Mouse (Mus musculus) right cerebral cortex, postnatal 10 days (tissue): ENCODE measurements around the gene St3gal3.

Source experiments
- DNase-seq, 2 experiments: peaks; one replicate each; pipeline ENCODE4 v3.0.0; 2021; ENCODE audit warnings: low spot score in 2 of 2

The St3gal3 gene

DNA sequence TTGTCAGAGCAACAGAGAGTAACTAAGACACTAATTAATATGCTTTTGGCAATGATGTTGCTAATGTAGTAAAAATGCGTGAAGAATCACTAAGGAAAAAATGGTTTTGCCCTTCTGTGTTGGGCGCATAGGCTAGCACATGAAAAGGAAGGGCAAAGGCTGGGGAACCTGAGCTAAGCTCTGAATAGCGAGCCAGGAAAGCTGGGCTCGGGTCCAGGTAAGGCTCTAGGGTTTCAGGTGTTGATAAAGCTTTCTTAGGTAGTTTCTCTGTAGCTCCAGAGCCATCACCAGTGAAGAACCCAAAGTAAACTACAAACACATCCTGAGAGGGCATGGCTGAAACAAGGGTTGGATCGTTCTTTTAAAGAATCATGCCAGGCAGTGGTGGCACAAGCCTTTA is 6.8 kb upstream of the St3gal3 start:
- DNase-seq = no peak

DNA sequence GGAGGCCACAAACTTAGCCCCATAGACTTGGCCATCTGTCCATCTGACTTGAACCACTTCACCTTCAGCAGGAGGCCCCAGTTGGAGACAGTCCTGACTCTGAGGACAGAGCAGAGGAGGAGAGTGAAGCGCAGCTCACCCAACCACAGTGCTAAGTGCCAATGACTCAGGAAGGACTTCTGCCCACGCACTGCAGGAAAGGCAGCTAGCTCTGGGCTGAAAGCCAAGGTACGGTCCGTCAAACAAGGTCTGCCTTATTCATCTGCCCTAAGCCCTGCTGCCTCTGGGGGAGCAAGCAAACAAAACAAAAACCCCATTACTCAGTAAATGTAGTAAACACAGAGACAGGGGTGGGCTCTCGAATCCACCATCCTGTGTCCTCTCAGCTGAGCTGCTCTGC is 4.2 kb upstream of the St3gal3 start:
- peak; percentile 79 to 81 for DNase-seq

GRCm38 (mm10) chr4:118137857-118138256 is 3.1 kb upstream of the St3gal3 start:
- no peak for DNase-seq

- DNase-seq = no peak
Measured at GRCm38 (mm10) chr4:118137311-118137710, 2.6 kb upstream of the St3gal3 start.

DNA sequence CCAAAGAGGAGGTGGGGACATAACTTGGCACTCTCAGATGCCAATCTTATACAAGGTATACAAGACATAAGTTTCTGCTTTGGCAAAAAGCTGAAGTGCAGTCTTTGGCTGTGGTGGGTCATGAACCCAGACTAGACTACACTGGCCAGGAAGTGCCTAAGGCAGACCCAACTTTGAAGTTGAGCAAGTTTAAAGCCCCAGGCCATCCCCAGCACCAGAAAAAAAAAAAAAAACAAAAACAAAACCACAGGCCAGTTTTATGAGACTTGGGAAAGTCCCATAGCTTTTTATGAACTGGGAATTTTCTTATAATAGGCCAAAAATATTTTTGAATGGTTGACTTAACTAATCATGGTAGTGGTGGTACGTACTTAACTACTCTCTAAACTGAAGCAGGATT is 700 bp upstream of the St3gal3 start:
- DNase-seq = no peak

GRCm38 (mm10) chr4:118131329-118131728 is 3.4 kb downstream of the St3gal3 start:
- no peak for DNase-seq

GRCm38 (mm10) chr4:118123030-118123704 is 11.5 kb downstream of the St3gal3 start:
- no peak for DNase-seq

DNA sequence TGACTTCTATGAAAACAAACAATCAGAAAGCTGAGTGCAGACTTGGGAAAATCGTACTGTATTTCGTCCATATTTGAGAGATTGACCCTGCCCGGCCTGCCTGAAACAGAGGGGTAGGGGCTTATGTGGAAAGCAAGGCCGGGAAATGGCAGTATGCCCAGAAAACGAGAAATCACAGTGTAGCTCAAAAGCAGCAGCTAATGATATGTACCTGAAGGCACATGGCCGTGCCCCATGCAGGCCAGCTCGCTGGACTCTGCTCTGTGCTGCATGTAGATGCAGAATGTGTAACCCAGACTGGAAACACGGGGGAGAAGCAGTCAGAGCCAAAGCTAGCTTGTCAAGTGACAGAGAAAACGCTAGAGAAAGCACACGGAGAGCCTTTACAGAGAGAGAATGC is 12.6 kb downstream of the St3gal3 start:
- DNase-seq = no peak

GRCm38 (mm10) chr4:118117565-118117964 is 17.1 kb downstream of the St3gal3 start:
- no peak for DNase-seq

DNA sequence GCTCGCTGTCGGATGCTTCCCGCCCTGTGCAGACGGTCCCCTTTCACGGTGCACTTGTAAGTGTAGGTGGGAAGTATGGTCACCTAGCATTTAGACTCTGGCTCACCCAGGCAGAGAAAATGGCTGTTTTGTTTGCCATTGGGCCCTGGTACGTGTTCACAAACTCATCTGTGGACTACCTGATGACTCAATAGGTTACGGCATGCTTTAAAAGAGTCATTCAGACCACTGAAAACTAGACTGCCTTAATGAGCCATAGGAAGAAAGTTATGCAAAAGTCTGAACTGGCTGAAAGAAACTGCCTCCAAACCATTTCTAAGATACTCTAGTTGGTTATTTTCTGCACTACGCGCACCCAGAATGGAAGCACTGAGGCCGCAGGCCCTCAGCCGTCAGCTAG is 18.6 kb downstream of the St3gal3 start:
- no peak for DNase-seq

- DNase-seq = no peak
Measured at GRCm38 (mm10) chr4:118115132-118115531, 19.6 kb downstream of the St3gal3 start.

GRCm38 (mm10) chr4:118112601-118113000 is 22.1 kb downstream of the St3gal3 start:
- no peak for DNase-seq

DNA sequence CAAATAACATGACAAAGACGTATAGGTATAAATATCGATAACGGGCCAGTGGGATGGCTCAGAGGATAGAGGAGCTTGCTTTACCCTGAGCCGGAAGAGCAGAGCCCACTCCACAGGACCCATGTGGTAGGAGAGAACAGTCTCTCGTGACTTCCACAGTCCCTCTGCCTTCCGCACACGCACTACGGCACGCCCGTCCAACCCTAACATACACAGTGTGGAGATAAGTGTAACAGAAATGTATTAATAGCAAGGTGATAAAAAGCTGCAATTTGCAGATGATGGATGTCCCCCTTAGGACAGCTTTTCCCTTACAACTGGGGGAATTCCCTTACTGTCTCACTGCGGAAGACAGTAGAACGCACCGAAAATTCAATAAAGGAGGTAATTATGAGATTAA is 25.1 kb downstream of the St3gal3 start:
- no peak for DNase-seq

- DNase-seq = no peak
Measured at GRCm38 (mm10) chr4:118108779-118109178, 25.9 kb downstream of the St3gal3 start.

- no peak for DNase-seq
Measured at GRCm38 (mm10) chr4:118105256-118106053, 29.3 kb downstream of the St3gal3 start.

DNA sequence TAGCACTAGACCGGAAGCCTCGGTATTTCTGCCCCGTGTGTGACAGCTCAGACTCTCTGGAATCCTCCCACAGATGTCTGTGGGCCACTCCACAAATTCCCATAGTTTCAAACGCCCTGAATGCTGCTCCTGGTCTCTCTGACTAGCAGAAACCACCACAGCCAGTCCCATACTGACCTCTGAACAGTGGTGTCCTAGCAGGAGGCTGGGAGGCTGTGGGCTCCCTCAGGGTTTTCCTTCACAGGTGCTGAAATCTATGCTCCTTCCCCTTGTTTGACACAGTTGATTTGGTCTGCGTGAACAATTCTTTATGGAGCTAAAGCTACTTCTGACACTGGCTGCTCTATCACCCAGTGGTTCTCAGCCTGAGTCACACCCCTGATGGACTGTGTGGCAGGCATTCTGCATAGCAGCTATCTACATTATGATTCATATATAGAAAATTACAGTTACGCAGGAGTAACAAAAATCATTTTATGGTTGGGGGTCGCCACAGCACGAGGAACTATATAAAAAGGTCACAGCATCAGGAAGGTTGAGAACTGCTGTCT is 31.4 kb downstream of the St3gal3 start:
- no peak for DNase-seq

- DNase-seq = no peak
Measured at GRCm38 (mm10) chr4:118101497-118101896, 33.2 kb downstream of the St3gal3 start.

DNA sequence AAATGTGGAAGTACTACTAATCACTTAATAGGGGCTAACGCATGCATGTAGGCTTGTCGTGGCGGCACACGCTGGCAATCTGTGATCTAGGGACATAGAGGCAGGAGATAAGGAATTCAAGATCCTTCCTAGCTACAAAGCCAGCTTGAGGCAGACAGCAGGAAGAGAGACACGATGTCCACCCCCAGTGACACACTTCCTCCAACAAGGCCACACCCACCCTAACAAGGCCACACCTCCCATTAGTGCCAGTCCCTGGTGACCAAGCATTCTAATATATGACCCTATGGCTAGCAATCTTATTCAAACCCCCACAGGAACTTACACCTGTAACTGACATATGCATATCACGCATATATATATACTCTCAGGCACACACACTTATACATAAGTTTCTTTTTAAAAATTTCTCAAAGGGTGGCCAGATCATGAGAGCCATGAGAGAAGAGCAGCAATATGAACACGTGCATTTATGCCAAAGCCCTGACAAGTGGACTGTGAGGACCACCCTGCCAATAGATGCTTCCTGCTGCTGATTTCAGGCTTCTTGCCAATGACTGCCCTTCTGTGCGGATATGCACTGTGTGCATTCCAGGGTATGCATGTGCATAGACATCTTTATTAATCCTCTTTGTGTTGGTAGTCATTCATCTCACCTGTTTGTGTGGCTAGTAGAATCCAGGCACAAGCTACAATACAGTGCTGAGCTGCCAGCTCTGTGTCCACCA is 34.9 kb downstream of the St3gal3 start:
- no peak for DNase-seq

DNA sequence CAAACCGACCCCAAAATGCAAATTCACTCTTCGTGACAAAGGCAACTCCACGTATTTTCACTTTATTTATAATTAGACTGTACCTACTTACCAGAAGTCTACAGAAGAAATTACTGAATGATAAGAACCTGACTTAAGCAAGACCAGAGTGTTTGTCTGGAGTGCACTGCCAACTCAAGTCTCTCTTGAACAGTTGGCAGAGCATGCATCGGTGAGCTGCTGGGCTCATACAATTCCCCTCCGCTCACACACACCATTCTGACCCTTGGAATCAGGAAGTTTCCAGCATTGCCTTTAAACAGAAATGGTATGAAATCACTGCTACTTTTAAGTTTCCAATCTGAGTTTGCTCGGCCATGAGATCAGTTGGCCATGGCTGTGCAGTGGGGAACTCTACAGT is 36.1 kb downstream of the St3gal3 start:
- DNase-seq = no peak

DNA sequence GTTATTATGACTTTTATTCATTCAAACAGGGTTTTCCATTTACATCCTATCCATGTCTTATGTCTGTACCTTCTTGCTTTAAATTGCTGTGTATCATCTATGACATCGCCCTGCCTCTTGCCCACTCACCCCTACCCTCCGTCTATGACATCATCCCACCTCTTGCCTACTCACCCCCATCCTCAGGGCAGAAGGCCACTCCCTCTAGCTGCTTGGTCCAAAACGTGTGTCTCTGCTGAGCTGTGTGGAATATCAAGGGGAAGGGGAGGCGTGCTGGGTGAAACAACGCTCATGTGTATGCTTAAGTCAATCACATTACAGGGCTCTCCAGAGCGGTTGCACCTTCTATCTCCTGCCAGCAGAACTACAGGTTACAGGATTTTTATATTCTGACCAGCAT is 38.6 kb downstream of the St3gal3 start:
- DNase-seq = no peak

DNA sequence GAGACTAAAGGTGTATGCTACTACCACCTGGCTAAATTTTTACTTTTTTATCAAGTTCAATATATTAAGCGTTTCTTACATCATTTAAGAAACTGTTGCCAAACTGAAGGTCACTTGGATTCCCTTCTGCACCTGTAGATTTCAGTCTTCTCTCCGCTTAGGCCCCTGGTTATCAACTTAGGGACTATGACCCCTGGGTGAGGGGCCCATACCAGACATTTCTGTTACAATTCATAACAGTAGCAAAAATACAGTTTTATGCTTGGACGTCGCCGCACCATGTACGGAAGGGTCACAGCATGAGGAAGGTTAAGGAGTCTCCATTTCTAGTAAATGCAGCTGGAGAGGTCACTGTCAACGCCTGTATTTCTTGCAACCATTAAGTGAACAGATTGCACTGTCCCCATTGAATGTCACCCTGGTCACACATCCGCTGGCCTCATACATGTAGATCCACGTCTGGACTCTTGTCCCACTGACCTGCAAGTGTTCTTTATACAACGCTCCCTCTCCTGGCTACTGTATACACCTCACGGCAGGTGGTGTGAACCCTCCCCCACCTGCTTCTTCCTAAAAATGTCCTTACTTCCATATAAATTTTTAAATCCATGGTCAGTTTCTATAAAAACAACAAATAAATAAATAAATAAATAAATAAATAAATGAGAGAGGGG is 41.8 kb downstream of the St3gal3 start:
- no peak for DNase-seq

- no peak for DNase-seq
Measured at GRCm38 (mm10) chr4:118090449-118090848, 44.3 kb downstream of the St3gal3 start.
